Mouse (Mus musculus) kidney, postnatal 10 days (tissue): Measurements from ENCODE around the gene Ntsr2.
"Not testable (repeated sequence)": the region's sequence is repeated elsewhere in the genome, so short reads cannot be mapped to it uniquely, and the experiment has no call there.

Experiments used
- DNase-seq: peaks from one replicate; pipeline ENCODE4 v3.0.0; 2021; ENCODE audit warnings: mixed read lengths

Gene Ntsr2

GRCm38 (mm10) chr12:16649819-16650218 is 3.4 kb upstream of the Ntsr2 start:
- DNase-seq = no peak

- DNase-seq = no peak
These were observed 2.4 kb downstream of the Ntsr2 start for GRCm38 (mm10) chr12:16655604-16656003.

- no peak for DNase-seq
These were observed 4.0 kb downstream of the Ntsr2 start for GRCm38 (mm10) chr12:16656906-16657875.

GRCm38 (mm10) chr12:16661459-16661858 is 8.3 kb downstream of the Ntsr2 start:
- peak; percentile 20 for DNase-seq

GRCm38 (mm10) chr12:16661936-16662335 is 8.8 kb downstream of the Ntsr2 start:
- no peak for DNase-seq

GRCm38 (mm10) chr12:16662955-16663585 is 9.9 kb downstream of the Ntsr2 start:
- DNase-seq = peak; percentile 15

- DNase-seq = no peak
These were observed 11.8 kb downstream of the Ntsr2 start for GRCm38 (mm10) chr12:16665022-16665421.

GRCm38 (mm10) chr12:16669176-16669575 is 16.0 kb downstream of the Ntsr2 start:
- no peak for DNase-seq

- no peak for DNase-seq
These were observed 19.1 kb downstream of the Ntsr2 start for GRCm38 (mm10) chr12:16672246-16672645.

GRCm38 (mm10) chr12:16690631-16691030 is 37.4 kb downstream of the Ntsr2 start:
- DNase-seq = no peak

GRCm38 (mm10) chr12:16694783-16695182 is 41.6 kb downstream of the Ntsr2 start:
- DNase-seq = no peak

GRCm38 (mm10) chr12:16695252-16695651 is 42.1 kb downstream of the Ntsr2 start:
- DNase-seq = not testable (repeated sequence)

- DNase-seq = no peak
These were observed 43.0 kb downstream of the Ntsr2 start for GRCm38 (mm10) chr12:16696146-16696545.

- DNase-seq = no peak
These were observed 45.5 kb downstream of the Ntsr2 start for GRCm38 (mm10) chr12:16698691-16699090.
